Mouse (Mus musculus): ENCODE data around the gene Il1rap. TPM values are rescaled to one million over a fixed set of nuclear protein-coding genes. Genes with fewer than 3 reads are reported as not detected.

Gene Il1rap
- polyA plus RNA-seq, 1 experiment, result 20.3 TPM

- Histone ChIP-seq H3K27ac (ENCODE audit: insufficient read depth, low read length) (no peak overlapping the region), H3K27me3 (ENCODE audit: control insufficient read depth, insufficient read depth, low read length) (no peaks in the 10 kb centered on the region), H3K4me3 (replicated peaks; ENCODE audit: insufficient read depth, low read depth, low read length) (no peak overlapping the region), H3K4me1 (ENCODE audit: control insufficient read depth, insufficient read depth, low read length) (no peaks in the 10 kb centered on the region)
- no peak for DNase-seq
- WGBS, result 96% methylated on average over 2 of the region's 2 CpGs
- TF ChIP-seq POLR2A (IDR thresholded peaks at IDR 0.05; ENCODE audit: borderline replicate concordance, insufficient read depth, low read length) (no peak), CTCF (IDR thresholded peaks at IDR 0.05; ENCODE audit: borderline replicate concordance, insufficient read depth, low read depth, low read length) (no peak)
Measured at GRCm38 (mm10) chr16:26680381-26680780, 98.9 kb downstream of the Il1rap start.

DNA sequence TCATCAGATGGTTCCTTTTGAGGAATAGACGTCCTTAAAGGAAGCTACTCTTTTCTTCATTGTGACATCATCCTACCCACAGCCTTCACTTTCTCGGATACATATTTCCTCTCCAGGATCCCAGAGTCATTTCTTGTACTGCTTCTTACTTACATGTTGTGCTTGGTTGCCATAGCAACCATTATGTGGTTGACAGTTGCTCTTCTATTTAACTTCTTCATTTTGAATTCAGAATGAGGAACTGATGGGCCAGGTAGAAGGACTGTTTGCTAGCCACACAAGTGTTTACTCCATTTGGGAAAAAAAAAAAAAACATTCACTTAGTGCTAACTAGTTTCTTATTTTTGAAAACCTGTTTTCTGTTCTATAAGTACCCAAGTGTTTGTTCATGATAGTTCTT, 108.3 kb downstream of the Il1rap start:
- no peak for TF ChIP-seq POLR2A (IDR thresholded peaks at IDR 0.05; ENCODE audit: borderline replicate concordance, insufficient read depth, low read length)
- no peak for TF ChIP-seq CTCF (IDR thresholded peaks at IDR 0.05; ENCODE audit: borderline replicate concordance, insufficient read depth, low read depth, low read length)
- H3K4me3 ChIP-seq (replicated peaks; ENCODE audit: insufficient read depth, low read depth, low read length), result no peak overlapping the region
- no peak overlapping the region for H3K27ac ChIP-seq (ENCODE audit: insufficient read depth, low read length)
- no peaks in the 10 kb centered on the region for H3K27me3 ChIP-seq (ENCODE audit: control insufficient read depth, insufficient read depth, low read length)
- no peaks in the 10 kb centered on the region for H3K4me1 ChIP-seq (ENCODE audit: control insufficient read depth, insufficient read depth, low read length)
- WGBS, result 46% methylated on average over 2 of the region's 2 CpGs
- DNase-seq, result no peak

GRCm38 (mm10) chr16:26691294-26691693, 109.8 kb downstream of the Il1rap start:
- no peak for DNase-seq
- Histone ChIP-seq H3K4me3 (replicated peaks; ENCODE audit: insufficient read depth, low read depth, low read length) (no peak overlapping the region), H3K27me3 (ENCODE audit: control insufficient read depth, insufficient read depth, low read length) (no peaks in the 10 kb centered on the region), H3K4me1 (ENCODE audit: control insufficient read depth, insufficient read depth, low read length) (no peaks in the 10 kb centered on the region), H3K27ac (ENCODE audit: insufficient read depth, low read length) (no peak overlapping the region)
- TF ChIP-seq CTCF (IDR thresholded peaks at IDR 0.05; ENCODE audit: borderline replicate concordance, insufficient read depth, low read depth, low read length) (no peak), POLR2A (IDR thresholded peaks at IDR 0.05; ENCODE audit: borderline replicate concordance, insufficient read depth, low read length) (no peak)
- 71% methylated on average over 11 of the region's 11 CpGs for WGBS

DNA sequence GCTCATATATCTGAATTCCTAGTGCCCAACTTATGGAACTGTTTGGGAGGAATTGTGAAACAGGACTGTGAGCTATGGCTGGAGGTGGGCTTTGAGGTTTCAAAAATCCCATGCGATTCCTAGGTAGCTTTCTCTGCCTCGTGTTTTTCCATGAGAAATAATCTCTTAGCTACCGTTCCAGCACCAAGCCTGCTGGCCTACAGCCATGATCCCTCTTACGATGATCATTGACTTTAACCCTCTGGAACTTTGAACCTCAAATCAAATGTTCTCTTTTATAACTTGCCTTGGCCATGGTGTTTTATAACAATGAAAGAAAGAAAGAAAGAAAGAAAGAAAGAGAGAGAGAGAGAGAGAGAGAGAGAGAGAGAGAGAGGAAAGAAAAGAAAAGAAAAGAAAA, 116.6 kb downstream of the Il1rap start:
- Histone ChIP-seq H3K4me3 (replicated peaks; ENCODE audit: insufficient read depth, low read depth, low read length) (no peak overlapping the region), H3K27me3 (ENCODE audit: control insufficient read depth, insufficient read depth, low read length) (no peaks in the 10 kb centered on the region), H3K4me1 (ENCODE audit: control insufficient read depth, insufficient read depth, low read length) (no peaks in the 10 kb centered on the region), H3K27ac (ENCODE audit: insufficient read depth, low read length) (no peak overlapping the region)
- 52% methylated on average over 4 of the region's 4 CpGs for WGBS
- DNase-seq, result no peak
- TF ChIP-seq POLR2A (IDR thresholded peaks at IDR 0.05; ENCODE audit: borderline replicate concordance, insufficient read depth, low read length) (no peak), CTCF (IDR thresholded peaks at IDR 0.05; ENCODE audit: borderline replicate concordance, insufficient read depth, low read depth, low read length) (no peak)

GRCm38 (mm10) chr16:26700440-26701103, 119.1 kb downstream of the Il1rap start:
- Histone ChIP-seq H3K27ac (ENCODE audit: insufficient read depth, low read length) (no peak overlapping the region), H3K4me1 (ENCODE audit: control insufficient read depth, insufficient read depth, low read length) (no peaks in the 10 kb centered on the region), H3K4me3 (replicated peaks; ENCODE audit: insufficient read depth, low read depth, low read length) (no peak overlapping the region), H3K27me3 (ENCODE audit: control insufficient read depth, insufficient read depth, low read length) (no peaks in the 10 kb centered on the region)
- WGBS, result 37% methylated on average over 8 of the region's 8 CpGs
- TF ChIP-seq POLR2A (IDR thresholded peaks at IDR 0.05; ENCODE audit: borderline replicate concordance, insufficient read depth, low read length), result no peak
- TF ChIP-seq CTCF (IDR thresholded peaks at IDR 0.05; ENCODE audit: borderline replicate concordance, insufficient read depth, low read depth, low read length), result no peak
- no peak for DNase-seq

GRCm38 (mm10) chr16:26705658-26706371, 124.3 kb downstream of the Il1rap start:
- no peaks in the 10 kb centered on the region for H3K27me3 ChIP-seq (ENCODE audit: control insufficient read depth, insufficient read depth, low read length)
- no peaks in the 10 kb centered on the region for H3K4me1 ChIP-seq (ENCODE audit: control insufficient read depth, insufficient read depth, low read length)
- no peak for DNase-seq
- TF ChIP-seq CTCF (IDR thresholded peaks at IDR 0.05; ENCODE audit: borderline replicate concordance, insufficient read depth, low read depth, low read length), result no peak
- TF ChIP-seq POLR2A (IDR thresholded peaks at IDR 0.05; ENCODE audit: borderline replicate concordance, insufficient read depth, low read length), result no peak
- WGBS, result 62% methylated on average over 6 of the region's 6 CpGs
- no peak overlapping the region for H3K4me3 ChIP-seq (replicated peaks; ENCODE audit: insufficient read depth, low read depth, low read length)
- H3K27ac ChIP-seq (ENCODE audit: insufficient read depth, low read length), result no peak overlapping the region; the same call in 1 of the 2 replicates

- WGBS, result 73% methylated on average over 2 of the region's 2 CpGs
- Histone ChIP-seq H3K27me3 (ENCODE audit: control insufficient read depth, insufficient read depth, low read length) (no peaks in the 10 kb centered on the region), H3K4me3 (replicated peaks; ENCODE audit: insufficient read depth, low read depth, low read length) (no peak overlapping the region), H3K27ac (ENCODE audit: insufficient read depth, low read length) (no peak overlapping the region), H3K4me1 (ENCODE audit: control insufficient read depth, insufficient read depth, low read length) (no peaks in the 10 kb centered on the region)
- TF ChIP-seq POLR2A (IDR thresholded peaks at IDR 0.05; ENCODE audit: borderline replicate concordance, insufficient read depth, low read length) (no peak), CTCF (IDR thresholded peaks at IDR 0.05; ENCODE audit: borderline replicate concordance, insufficient read depth, low read depth, low read length) (no peak)
- no peak for DNase-seq
Measured at GRCm38 (mm10) chr16:26706503-26706902, 125.0 kb downstream of the Il1rap start.

GRCm38 (mm10) chr16:26710922-26711321, 129.4 kb downstream of the Il1rap start:
- peak in 1 of 2 experiments; percentile 21 for DNase-seq
- H3K27me3 ChIP-seq (ENCODE audit: control insufficient read depth, insufficient read depth, low read length), result no peaks in the 10 kb centered on the region; the same call in 1 of the 2 replicates
- H3K4me3 ChIP-seq (replicated peaks; ENCODE audit: insufficient read depth, low read depth, low read length), result no peak overlapping the region
- WGBS, result 85% methylated on average over 3 of the region's 3 CpGs
- H3K4me1 ChIP-seq (ENCODE audit: control insufficient read depth, insufficient read depth, low read length), result no peaks in the 10 kb centered on the region
- no peak overlapping the region for H3K27ac ChIP-seq (ENCODE audit: insufficient read depth, low read length)
- TF ChIP-seq CTCF (IDR thresholded peaks at IDR 0.05; ENCODE audit: borderline replicate concordance, insufficient read depth, low read depth, low read length) (no peak), POLR2A (IDR thresholded peaks at IDR 0.05; ENCODE audit: borderline replicate concordance, insufficient read depth, low read length) (no peak)
